Mouse (Mus musculus) left cerebral cortex, postnatal 14 days (tissue): Measurements from ENCODE around the gene Kpna7. TPM values are rescaled to one million over a fixed set of nuclear protein-coding genes. Genes with fewer than 3 reads are reported as not detected.
"Not testable (repeated sequence)": the region's sequence is repeated elsewhere in the genome, so short reads cannot be mapped to it uniquely, and the experiment has no call there.

Source experiments
- DNase-seq, 2 experiments: peaks; one replicate each; pipeline ENCODE4 v3.0.0; 2021 to 2022; ENCODE audit warnings: low spot score in 2 of 2, mixed read lengths in 1 of 2
- intact Hi-C: fragments of 180-260 bp; cut with DNase I; formaldehyde crosslinking; loops from one replicate; pipeline ENCODE4 v1.15.1; 2025
- long read RNA-seq, 2 experiments: library from polyadenylated mRNA; stranded (forward); transcript quantifications; one replicate each; pipeline ENCODE4 v2.0.0; 2021
- total RNA-seq, 2 experiments: library from RNA; stranded (reverse); gene quantifications; 2 replicates each; pipeline ENCODE4 v1.2.3; 2021

The Kpna7 gene
- total RNA-seq: not detected
- long read RNA-seq, experiment 1: 0 reads
- long read RNA-seq, experiment 2: 0 reads

DNA sequence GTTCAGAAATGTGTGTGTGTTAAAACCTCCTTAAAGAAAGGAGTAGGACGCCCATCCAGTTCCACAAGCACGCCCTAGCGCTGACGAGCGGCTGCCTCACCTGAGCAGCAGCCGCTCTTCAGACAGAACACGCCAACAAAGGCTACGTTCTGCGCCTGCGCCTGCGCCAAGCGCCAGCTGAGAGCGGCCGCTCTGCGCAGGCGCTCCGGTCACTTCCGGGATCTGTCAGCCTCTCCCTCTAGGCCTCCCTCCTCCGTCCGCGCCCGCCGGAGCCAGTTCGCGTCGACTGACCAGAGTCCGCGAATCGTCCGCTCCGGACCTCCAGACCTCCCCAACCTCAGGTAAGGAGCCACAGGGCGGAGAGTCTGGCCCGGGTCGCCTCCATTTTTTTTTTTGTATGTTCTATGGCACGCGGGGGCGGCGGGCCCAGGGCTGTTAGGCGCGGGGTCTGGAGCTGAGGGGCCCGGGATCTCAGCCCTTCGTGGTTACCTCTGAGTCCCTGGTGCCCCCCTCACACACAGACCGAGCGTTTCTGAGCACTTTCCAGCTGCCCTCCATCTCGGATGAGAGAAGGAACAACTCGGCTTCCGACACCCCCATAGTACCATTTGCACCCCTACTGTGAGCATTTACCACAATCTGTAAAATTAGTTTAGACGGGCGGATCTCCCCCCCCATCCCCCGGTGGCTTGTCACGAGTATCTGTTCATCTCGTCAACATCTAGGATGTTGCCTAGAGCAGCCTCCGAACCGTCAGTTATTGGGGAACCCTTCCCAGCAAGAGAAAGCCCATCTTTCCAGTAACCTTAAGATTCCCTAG is at the start of gene Kpna7, which contains the start of gene Arpc1a:
Gene Kpna7 (minus strand): TSS at position 399 of the 820 bp plus-strand sequence.
Gene Arpc1a (plus strand): TSS at position 199 of the 820 bp plus-strand sequence.
- intact Hi-C loops: no loop called here
- peak; percentile 90 to 93 for DNase-seq

DNA sequence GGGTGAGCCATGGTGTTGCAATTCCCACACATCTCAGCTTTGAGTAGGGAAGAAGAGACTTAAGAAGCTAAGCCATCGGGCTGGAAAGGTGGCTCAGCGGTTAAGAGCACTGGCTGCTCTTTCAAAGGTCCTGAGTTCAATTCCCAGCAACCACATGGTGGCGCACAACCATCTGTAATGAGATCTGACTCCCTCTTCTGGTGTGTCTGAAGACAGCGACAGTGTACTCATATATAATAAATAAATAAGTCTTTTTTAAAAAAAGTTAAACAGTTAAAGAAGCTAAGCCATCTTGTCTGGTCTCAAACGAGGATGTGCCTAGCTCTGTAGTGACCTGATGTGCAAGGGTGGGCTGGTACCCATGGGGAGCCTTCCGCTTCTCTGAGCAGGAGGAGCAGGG is 49.4 kb upstream of the Kpna7 start:
- DNase-seq, intact Hi-C loops: not testable (repeated sequence)

DNA sequence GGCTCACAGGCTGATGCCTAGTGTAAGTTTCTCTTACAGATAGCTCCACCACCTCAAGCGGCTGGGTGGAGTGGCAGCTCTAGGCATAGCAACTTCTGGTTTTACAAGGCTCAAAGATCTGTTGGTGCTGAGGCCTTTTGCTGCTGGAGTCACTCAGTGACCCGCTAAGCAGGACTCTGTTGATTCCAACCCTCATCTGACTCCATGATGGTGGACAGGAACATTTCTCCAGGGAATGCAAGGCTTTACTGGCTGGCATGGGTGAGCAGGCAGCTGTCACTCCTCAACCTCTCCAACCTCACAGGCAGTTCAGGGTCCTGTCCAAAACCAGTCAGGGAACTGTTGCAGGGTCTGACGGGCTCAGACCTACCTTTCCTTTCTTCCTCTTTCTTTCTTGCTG is 47.2 kb upstream of the Kpna7 start:
- intact Hi-C loops: no loop called here
- DNase-seq: no peak

DNA sequence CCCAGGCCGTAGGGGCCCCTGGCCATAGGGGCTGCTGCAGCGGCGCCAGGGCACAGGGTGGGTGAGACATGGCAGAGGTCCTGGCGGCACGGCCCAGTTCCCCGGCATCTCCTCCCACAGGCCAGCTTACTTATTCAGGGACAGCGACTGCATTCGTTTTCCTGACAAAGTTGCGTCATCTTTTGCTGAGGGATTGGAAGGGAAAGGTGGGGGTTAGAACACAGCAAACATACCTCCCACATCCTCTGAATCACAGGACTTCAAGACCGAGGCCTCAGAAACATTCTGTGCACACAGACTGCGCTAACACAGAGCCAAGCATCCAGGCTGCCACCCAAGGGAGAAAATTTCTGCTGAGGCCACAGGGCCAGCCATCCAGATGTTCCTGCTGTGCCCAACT is 46.4 kb upstream of the Kpna7 start:
- peak; percentile 50 to 68 for DNase-seq
- intact Hi-C loops: no loop called here

DNA sequence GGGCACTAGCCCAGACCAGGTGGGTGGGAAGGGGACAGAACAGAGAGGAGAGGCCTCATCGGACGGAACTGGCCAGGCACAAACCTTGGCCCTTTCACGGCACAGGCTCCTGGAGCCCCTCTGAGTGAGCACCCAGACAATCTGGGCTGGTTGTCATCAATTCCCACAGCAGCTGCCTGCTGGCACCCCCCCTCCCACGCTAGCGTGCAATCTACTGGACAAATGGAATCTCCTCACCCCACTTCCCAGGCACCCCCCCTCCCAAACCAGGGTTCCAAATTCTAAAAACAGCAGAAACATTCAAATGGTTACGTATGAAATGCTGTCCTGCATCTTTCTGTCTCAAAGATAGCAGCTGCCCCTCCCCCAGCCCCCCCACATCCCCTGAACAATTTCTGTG is 45.9 kb upstream of the Kpna7 start:
- intact Hi-C loops: not testable (repeated sequence)
- peak in 1 of 2 experiments; percentile 49 for DNase-seq

DNA sequence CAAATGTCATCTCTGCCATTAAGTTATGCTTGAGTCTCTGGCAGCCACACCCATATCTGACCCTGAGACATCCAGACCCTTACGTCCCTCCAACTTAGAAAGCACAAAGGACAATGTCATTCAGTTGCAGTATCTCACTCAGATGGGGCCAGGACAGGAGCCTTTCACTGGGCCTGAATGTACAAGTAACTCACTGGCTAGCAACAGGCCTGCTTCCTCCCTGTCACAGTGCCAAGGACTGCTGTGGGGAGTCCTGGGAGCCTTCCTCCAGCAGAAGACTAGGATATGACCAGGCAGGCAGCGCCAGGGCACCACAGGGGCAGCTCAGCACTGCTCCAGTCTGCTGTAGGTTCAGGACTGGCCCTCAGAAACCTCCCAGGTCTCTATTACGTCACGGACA is 45.3 kb upstream of the Kpna7 start:
- DNase-seq: no peak
- intact Hi-C loops: no loop called here

DNA sequence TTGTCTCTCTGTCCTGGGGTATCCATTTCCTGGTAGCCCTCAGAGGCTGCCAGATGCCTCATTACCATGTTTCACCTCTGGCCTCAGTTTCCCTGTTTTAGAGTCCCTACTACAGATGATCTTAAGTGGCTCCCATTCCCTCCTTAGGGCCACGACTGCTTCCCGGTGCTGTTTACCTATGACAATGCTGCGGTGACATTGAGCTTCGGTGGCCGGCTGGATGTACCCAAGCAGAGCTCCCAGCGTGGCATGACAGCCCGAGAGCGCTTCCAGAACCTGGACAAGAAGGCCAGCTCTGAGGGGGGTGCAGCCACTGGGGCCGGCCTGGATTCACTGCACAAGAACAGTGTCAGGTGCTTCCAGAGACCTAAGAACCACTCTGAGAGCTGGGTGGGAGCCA is 42.8 kb upstream of the Kpna7 start:
- no peak for DNase-seq
- intact Hi-C loops: no loop called here

DNA sequence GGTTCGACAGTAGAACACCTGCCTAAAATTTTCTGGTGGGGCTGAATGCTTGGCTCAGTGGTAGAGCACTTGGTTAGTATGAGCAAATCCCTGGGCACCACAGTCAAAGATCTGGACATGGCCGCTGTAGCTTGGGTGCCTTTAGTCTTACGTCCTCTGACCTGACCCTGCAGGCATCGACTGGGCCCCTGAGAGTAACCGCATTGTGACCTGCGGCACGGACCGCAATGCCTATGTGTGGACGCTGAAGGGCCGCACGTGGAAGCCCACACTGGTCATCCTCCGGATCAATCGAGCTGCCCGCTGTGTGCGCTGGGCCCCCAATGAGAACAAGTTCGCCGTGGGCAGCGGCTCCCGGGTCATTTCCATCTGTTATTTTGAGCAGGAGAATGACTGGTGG is 39.6 kb upstream of the Kpna7 start:
- DNase-seq: no peak
- intact Hi-C loops: no loop called here

DNA sequence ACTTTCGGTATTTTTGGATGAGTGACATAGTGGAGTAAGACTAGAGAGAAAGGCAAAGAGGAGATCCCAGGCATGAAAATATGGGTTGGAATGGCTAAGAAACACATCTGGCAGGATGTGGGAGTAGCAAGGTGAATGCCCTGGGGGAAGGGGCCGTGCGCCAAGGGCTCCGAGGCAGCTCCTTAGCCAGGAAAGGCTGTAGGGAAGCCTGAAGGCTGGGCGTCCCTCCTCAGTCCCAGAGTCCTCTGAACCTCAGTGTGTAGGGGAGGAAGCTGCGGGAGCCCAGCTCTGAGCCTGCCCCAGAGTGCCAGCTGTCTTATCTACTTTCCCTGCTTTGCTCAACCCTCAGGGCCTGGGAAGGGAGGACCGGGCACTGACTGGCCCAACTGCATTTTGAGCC is 37.1 kb upstream of the Kpna7 start:
- DNase-seq: no peak
- intact Hi-C loops: no loop called here

DNA sequence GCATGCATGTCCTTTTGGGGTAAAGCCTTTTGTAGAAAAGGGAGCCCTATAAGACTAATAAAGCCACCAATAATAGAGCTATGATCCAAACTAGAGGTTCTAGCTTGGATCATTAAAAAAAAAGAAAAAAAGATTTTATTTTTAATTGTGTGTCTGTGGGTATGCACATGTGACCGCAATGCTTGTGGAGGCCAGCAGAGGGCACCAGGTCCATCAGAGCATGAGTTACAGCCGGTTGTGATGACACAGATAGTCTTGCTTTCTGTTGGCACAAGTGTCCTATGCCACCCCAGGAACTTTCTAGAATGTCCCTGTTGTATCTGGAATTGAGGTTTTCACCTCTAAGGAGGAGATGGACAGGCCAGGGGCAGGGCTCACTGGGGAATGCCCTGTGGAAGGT is 35.6 kb upstream of the Kpna7 start:
- no peak for DNase-seq
- intact Hi-C loops: no loop called here

DNA sequence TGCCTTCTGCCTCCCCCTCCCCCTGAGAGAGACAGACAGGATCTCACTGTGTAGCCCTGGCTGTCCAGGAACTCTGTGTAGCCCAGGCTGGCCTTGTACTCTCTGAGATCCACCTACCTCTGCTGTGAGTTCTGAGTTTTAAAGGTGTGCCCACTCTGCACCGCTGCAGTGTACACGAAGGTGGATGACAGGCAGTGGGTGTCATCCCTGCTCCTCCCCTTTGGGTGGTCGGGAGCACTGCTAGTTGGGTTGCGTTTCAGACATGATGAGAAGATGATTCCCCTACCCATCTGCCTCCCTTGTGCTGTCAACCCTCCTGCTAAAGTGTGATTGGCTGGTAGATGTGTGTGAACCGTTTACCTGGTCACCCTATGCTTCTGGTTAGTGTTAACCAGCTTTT is 34.6 kb upstream of the Kpna7 start:
- intact Hi-C loops: no loop called here
- DNase-seq: no peak

DNA sequence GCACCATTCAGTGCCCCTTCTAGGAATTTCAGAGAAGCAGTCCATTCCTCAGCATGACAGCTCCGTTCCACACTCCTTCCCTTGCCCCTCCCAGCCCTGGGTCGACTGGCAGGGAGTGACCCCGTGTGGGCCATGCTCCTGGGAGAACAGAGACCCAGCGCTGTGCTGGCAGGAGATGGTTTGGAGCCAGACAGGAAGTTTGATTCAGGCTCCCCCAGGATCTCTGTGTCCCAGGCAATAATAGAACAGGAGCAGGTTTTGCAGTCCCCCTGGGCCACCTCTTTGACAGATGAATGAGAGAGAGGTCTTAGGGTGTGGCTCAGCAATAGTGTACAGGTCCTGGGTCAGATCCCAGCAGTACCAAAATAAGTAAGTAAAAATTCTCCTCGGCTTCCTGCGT is 34.2 kb upstream of the Kpna7 start:
- no peak for DNase-seq
- intact Hi-C loops: no loop called here

DNA sequence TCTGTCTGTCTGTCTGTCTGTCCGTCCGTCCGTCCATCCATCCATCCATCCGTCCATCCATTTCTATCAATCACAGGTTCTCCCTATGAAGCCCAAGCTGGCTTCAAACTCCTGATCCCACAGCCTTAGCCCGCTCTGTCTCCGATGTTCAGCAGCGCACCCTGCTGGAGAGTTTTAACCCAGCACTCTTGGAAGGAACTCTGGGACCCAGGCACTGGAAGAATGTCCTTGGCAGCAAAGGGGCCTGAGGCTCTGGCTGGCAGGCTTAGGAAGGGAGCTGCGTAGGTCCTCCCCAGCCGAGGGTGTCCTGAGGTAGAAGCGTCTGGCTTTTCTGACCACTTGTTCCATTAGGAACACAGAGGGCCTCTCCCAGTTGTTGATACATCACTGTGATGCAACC is 33.1 kb upstream of the Kpna7 start:
- DNase-seq: peak; percentile 59 to 60
- intact Hi-C loops: no loop called here

DNA sequence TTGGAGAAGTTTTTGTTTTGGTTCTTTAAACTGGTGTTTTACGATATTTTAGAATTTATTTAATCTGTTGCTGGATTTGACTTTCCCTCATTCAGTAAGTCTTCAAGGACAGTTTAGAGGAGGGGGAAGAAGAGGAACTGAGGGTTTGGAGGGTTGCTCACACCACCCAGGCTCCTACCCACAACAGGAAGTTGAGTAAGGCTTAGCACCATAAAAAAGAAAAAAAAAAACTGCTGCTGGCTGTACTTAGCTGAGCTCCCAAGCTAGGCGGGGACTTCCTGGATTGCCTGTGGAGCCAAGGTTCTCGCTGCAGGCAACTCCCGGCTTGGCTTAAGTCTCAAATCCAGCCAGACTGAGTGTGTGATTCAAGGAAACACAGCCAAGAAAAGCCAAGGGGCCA is 32.5 kb upstream of the Kpna7 start:
- intact Hi-C loops: no loop called here
- DNase-seq: peak in 1 of 2 experiments; percentile 34

DNA sequence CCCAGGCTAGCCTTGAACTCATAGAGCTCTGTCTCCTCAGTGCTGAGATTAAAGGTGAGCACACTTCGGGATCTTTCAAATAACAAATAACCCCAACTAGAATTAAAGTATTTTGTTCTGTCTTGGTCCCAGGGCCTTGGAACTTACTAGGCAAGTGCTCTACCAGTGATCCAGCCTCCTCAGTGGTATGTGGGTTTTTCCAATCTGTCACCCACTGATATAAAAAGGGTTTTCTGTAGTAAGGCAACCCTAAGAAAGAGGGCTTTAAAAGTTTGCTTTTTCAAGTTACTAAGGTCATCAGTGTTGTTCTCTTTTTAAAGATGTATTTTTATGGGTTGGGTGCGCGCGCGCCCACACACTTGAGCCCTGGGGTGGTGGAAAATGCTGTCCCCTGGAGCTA is 31.9 kb upstream of the Kpna7 start:
- no peak for DNase-seq
- intact Hi-C loops: no loop called here

DNA sequence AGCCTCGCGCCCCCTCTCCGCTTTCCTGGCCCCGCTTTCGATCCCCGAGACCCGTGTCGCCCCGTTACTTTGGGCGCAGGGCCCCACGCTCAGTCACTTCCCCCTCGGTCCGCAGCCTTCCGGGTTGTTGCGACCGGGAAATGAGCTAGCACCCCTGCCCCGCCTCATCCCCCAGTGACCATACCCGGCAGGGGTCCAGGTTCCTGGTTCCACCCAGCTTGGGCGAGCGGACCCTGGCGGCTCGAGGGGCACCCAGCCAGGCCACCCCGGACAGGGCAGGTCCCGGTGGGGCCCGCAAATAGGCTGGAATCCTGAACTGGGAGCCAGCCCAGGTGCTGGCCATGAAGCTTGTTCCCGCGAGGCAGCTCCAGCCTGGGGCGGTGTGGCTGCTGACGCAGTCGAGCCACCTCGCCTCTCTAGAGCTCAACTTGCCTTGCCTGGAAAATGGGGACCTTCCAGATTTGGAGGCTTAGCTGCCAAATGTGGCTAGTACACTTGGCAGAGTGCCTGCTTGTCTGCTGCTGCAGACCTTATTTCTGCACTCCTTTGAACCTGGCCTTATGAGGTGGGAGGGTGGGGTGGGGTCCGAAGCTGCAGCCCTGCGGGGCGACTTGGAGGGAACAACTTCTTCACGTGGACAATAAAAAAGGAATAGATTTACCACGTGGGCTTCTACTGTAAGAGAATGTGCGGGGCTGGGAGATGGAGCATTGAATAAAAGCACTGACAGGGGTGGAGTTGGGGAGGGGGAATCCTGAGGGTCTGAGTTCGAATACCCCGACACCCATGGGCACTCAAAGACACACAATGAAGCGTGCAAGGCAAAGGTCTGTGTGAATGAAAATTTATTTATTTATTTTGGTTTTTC is 31.0 kb upstream of the Kpna7 start:
- intact Hi-C loops: no loop called here
- DNase-seq: peak in 1 of 2 experiments; percentile 34

DNA sequence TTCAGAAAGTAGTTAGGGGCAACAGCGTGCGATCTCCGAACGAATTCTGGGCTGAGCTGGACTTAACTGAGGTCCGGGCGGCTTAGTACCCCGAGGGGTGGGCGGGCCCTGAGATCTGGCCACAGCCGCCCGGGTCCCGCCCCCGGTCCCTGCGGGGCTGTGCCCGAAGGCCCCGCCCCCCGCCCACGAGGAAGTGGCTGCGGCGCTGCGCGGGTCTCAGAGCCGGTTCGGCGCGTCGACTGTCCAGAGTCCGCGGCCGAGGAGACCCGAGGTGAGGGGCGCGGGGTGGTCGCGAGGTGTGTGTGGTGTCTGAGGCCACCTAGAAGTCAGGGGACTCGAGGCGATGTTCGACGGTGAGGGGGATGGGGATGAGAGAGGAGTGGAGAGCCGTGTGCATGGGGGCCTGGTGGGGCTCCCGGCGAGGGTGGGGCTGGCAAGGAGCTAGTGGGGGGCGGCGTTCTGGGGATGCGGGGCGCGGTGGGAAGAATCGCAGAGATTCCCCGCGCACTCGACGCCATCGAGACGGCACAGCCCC is 30.3 kb upstream of the Kpna7 start, which contains the start of gene Arpc1b:
Gene Arpc1b (plus strand): TSS at position 145 of the 535 bp plus-strand sequence.
- intact Hi-C loops: no loop called here
- peak in 1 of 2 experiments; percentile 40 for DNase-seq

DNA sequence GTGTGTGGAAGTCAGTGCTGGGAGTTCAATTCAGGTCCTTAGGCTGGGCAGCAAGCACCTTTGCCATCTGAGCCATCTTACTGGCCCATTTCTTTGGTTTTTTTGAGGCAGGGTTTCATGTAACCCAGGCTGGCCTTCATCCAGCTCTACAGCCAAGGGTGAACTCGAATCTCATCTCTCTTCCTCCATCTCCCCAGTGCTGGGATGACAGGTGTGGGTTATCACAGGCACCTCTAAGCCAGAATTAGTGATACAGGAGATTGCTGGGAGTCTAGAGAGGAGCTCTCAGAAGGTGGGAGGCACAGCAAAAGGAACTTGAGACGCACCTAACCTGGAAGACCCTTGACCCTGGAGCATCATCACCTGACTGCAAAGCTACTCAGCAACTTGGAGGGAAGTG is 29.6 kb upstream of the Kpna7 start:
- intact Hi-C loops: no loop called here
- DNase-seq: no peak

DNA sequence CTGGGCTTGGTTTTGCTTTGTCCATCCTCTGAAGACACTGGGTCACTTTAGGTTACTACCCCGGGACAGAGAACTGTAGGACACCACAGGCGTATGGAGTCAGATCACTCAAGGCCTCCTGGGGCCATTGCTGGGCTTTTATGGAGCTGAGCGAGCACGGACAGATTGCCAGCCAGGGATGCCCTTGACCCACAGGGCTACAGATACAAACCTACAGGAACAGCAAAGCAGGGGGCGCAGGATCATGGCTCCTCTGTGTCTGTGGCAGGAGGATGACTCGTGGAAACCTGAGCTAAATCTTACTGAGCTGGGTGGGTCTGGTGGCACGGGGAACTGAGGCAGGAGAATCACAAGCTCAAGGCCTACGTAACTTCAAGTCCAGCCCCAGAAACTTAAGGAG is 28.7 kb upstream of the Kpna7 start:
- no peak for DNase-seq
- intact Hi-C loops: no loop called here

DNA sequence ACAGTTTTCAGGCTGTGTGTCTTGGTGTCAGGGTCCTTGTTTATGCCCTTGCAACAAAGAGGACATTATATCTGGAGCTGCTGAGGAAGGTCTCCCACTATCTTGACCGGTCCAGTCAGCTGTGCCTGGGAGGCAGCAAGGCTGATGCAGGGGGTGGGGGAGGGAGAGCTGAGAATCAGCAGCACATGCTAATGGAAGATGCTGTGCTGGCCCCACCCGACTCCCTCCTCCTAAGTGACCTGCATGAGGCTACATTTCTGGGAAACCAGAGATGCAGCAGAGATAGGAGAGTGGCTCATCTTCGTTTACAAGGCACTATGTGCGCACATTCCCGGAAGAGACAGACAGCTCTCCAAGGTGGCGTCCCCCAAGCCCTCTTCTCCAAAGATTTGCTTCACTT is 26.6 kb upstream of the Kpna7 start:
- intact Hi-C loops: no loop called here

More for the DNA sequence above, 26.6 kb upstream of the Kpna7 start:
- no peak for DNase-seq
